Mouse (Mus musculus) intestine, embryonic 16.5 days (tissue): ENCODE measurements at regions not wholly inside any gene's neighbourhood (a gene's known extent, or its start where the extent isn't known, plus 50 kb on each side); places are given as distances from the start of the nearest gene placed in this dataset.

Experiments
- ATAC-seq: fragments of 200-750 bp; cut with Nextera tagmentation; 2 replicates; pipeline ENCODE4 v1.8.0; 2017; ENCODE audit warnings: moderate TSS enrichment, moderate library complexity
- H3K27ac ChIP-seq: fragments of 300-500 bp; sonication (generic); 2 replicates; pipeline ENCODE4 v1.5.1; 2014; ENCODE audit warnings: mild to moderate bottlenecking, low read length
- H3K27me3 ChIP-seq: fragments of 300-500 bp; sonication (generic); replicated peaks from 2 replicates; pipeline ENCODE4 v1.6.1; 2014; ENCODE audit warnings: low read length, control low read depth, mixed read lengths; ENCODE audit not compliant: control insufficient read depth, insufficient read depth
- H3K36me3 ChIP-seq: fragments of 300-500 bp; sonication (generic); 2 replicates; pipeline ENCODE4 v1.6.1; 2014; ENCODE audit warnings: low read length, control low read depth; ENCODE audit not compliant: control insufficient read depth, insufficient read depth
- H3K4me1 ChIP-seq: fragments of 300-500 bp; sonication (generic); 2 replicates; pipeline ENCODE4 v1.6.1; 2014; ENCODE audit warnings: low read length, control low read depth, mixed read lengths; ENCODE audit not compliant: control insufficient read depth, insufficient read depth
- H3K4me2 ChIP-seq: fragments of 300-500 bp; sonication (generic); 2 replicates; pipeline ENCODE4 v1.6.1; 2014; ENCODE audit warnings: low read depth, low read length, control low read depth
- H3K4me3 ChIP-seq: fragments of 300-500 bp; sonication (generic); 2 replicates; pipeline ENCODE4 v1.5.1; 2014; ENCODE audit warnings: mild to moderate bottlenecking, low read length
- H3K9ac ChIP-seq: fragments of 300-500 bp; sonication (generic); 2 replicates; pipeline ENCODE4 v1.6.1; 2014; ENCODE audit warnings: low read depth, low read length
- H3K9me3 ChIP-seq: fragments of 300-500 bp; sonication (generic); 2 replicates; pipeline ENCODE4 v1.6.1; 2016; ENCODE audit warnings: low read length, control low read depth; ENCODE audit not compliant: control insufficient read depth
- whole genome bisulfite sequencing: fragments of 180-500 bp; shearing (Covaris S2); extraction: QIAGEN DNeasy Blood & Tissue Kit; methylation state at CpG from one replicate; pipeline ENCODE4 v1.1.7; 2014; 5-methylcytosine and 5-hydroxymethylcytosine counted together

GRCm38 (mm10) chr10:118758825-118759471, 111.1 kb downstream of the Dyrk2 start:
- Histone ChIP-seq H3K4me3 (no peak overlapping the region), H3K36me3 (no peaks in the 10 kb centered on the region), H3K4me1 (peaks cover 7% of the 10 kb centered on the region; the same call in 1 of the 2 replicates), H3K4me2 (no peak overlapping the region), H3K9me3 (no peaks in the 10 kb centered on the region), H3K27me3 (no peaks in the 10 kb centered on the region), H3K27ac (no peak overlapping the region), H3K9ac (no peak overlapping the region)
- WGBS = 87% methylated on average over 18 of the region's 18 CpGs
- ATAC-seq = no peak

- no peak overlapping the region for H3K4me2 ChIP-seq
- ATAC-seq = no peak
- whole genome bisulfite sequencing = 74% methylated on average over 8 of the region's 8 CpGs
- H3K27me3 ChIP-seq = no peaks in the 10 kb centered on the region
- no peak overlapping the region for H3K9ac ChIP-seq
- no peaks in the 10 kb centered on the region for H3K9me3 ChIP-seq
- no peak overlapping the region for H3K27ac ChIP-seq
- no peak overlapping the region for H3K4me3 ChIP-seq
- no peaks in the 10 kb centered on the region for H3K36me3 ChIP-seq
- peaks cover 13% of the 10 kb centered on the region for H3K4me1 ChIP-seq
Measured at GRCm38 (mm10) chr10:118760441-118760840, 109.6 kb downstream of the Dyrk2 start.

GRCm38 (mm10) chr10:118761101-118761868, 108.7 kb downstream of the Dyrk2 start:
- H3K4me1 ChIP-seq = peaks cover 18% of the 10 kb centered on the region
- H3K9me3 ChIP-seq = no peaks in the 10 kb centered on the region
- H3K4me3 ChIP-seq = no peak overlapping the region
- H3K27me3 ChIP-seq = no peaks in the 10 kb centered on the region
- peak overlapping the region; percentile 43 for H3K27ac ChIP-seq
- peak; percentile 65 for ATAC-seq
- H3K4me2 ChIP-seq = no peak overlapping the region
- H3K9ac ChIP-seq = 0 out of 2 replicates have a peak overlapping the region, but pooled peaks have one; percentile 37
- H3K36me3 ChIP-seq = no peaks in the 10 kb centered on the region
- 49% methylated on average over 10 of the region's 10 CpGs for WGBS

- 76% methylated on average over 9 of the region's 9 CpGs for WGBS
- ATAC-seq = no peak
Measured at GRCm38 (mm10) chr10:118765051-118765450, 105.0 kb downstream of the Dyrk2 start.

GRCm38 (mm10) chr10:118765544-118766441, 104.2 kb downstream of the Dyrk2 start:
- Histone ChIP-seq H3K27ac (peak overlapping the region; percentile 78), H3K9me3 (no peaks in the 10 kb centered on the region), H3K36me3 (no peaks in the 10 kb centered on the region), H3K4me2 (0 out of 2 replicates have a peak overlapping the region, but pooled peaks have one; percentile 38), H3K9ac (no peak overlapping the region), H3K4me1 (peaks cover 26% of the 10 kb centered on the region), H3K4me3 (no peak overlapping the region), H3K27me3 (no peaks in the 10 kb centered on the region)
- peak; percentile 93 for ATAC-seq
- WGBS = 34% methylated on average over 14 of the region's 14 CpGs

More at GRCm38 (mm10) chr10:118765051-118765450, 105.0 kb downstream of the Dyrk2 start:
- H3K4me3 ChIP-seq = no peak overlapping the region
- H3K4me1 ChIP-seq = peaks cover 26% of the 10 kb centered on the region
- H3K4me2 ChIP-seq = no peak overlapping the region
- no peak overlapping the region for H3K9ac ChIP-seq
- H3K27me3 ChIP-seq = no peaks in the 10 kb centered on the region
- peak overlapping the region; percentile 78; the same call in 1 of the 2 replicates for H3K27ac ChIP-seq
- no peaks in the 10 kb centered on the region for H3K36me3 ChIP-seq
- no peaks in the 10 kb centered on the region for H3K9me3 ChIP-seq

GRCm38 (mm10) chr10:118766826-118767225, 103.2 kb downstream of the Dyrk2 start:
- H3K9ac ChIP-seq = no peak overlapping the region
- H3K4me1 ChIP-seq = peaks cover 19% of the 10 kb centered on the region
- peak overlapping the region; percentile 38; the same call in 1 of the 2 replicates for H3K4me2 ChIP-seq
- WGBS = 48% methylated on average over 7 of the region's 7 CpGs
- H3K27ac ChIP-seq = peak overlapping the region; percentile 78; the same call in 1 of the 2 replicates
- H3K9me3 ChIP-seq = no peaks in the 10 kb centered on the region
- H3K27me3 ChIP-seq = no peaks in the 10 kb centered on the region
- 0 out of 2 replicates have a peak, but pooled peaks have one; percentile 3 for ATAC-seq
- no peaks in the 10 kb centered on the region for H3K36me3 ChIP-seq
- no peak overlapping the region for H3K4me3 ChIP-seq

- Histone ChIP-seq H3K27me3 (no peaks in the 10 kb centered on the region), H3K36me3 (no peaks in the 10 kb centered on the region), H3K9ac (no peak overlapping the region), H3K27ac (no peak overlapping the region), H3K4me1 (peaks cover 19% of the 10 kb centered on the region), H3K4me3 (no peak overlapping the region), H3K4me2 (no peak overlapping the region), H3K9me3 (no peaks in the 10 kb centered on the region)
- WGBS = 85% methylated on average over 4 of the region's 4 CpGs
- no peak for ATAC-seq
Measured at GRCm38 (mm10) chr10:118769751-118770150, 100.3 kb downstream of the Dyrk2 start.

- H3K36me3 ChIP-seq = no peaks in the 10 kb centered on the region
- H3K27ac ChIP-seq = no peak overlapping the region
- no peak overlapping the region for H3K9ac ChIP-seq
- H3K9me3 ChIP-seq = no peaks in the 10 kb centered on the region
- 92% methylated on average over 10 of the region's 10 CpGs for WGBS
- no peak for ATAC-seq
- H3K27me3 ChIP-seq = no peaks in the 10 kb centered on the region
- no peak overlapping the region for H3K4me3 ChIP-seq
- no peaks in the 10 kb centered on the region for H3K4me1 ChIP-seq
- H3K4me2 ChIP-seq = no peak overlapping the region
Measured at GRCm38 (mm10) chr10:118778656-118779055, 91.4 kb downstream of the Dyrk2 start.
